Mouse (Mus musculus) liver, embryonic 11.5 days (tissue): ENCODE measurements at regions not wholly inside any gene's neighbourhood (a gene's known extent, or its start where the extent isn't known, plus 50 kb on each side); places are given as distances from the start of the nearest gene placed in this dataset.

Source experiments
- ATAC-seq: fragments of 200-750 bp; cut with Nextera tagmentation; replicated peaks from 2 replicates; pipeline ENCODE4 v1.8.0; 2017; ENCODE audit warnings: moderate number of reproducible peaks, mild to moderate bottlenecking, moderate TSS enrichment, moderate library complexity; ENCODE audit not compliant: low FRiP score
- DNase-seq: peaks from one replicate; pipeline ENCODE4 v3.0.0-alpha.2; 2017; ENCODE audit warnings: low spot score
- H3K27ac ChIP-seq: fragments of 300-500 bp; sonication (generic); 2 replicates; pipeline ENCODE4 v1.5.1; 2014; ENCODE audit warnings: mild to moderate bottlenecking, low read depth, low read length, control low read depth
- H3K27me3 ChIP-seq: fragments of 300-500 bp; sonication (generic); replicated peaks from 2 replicates; pipeline ENCODE4 v1.6.1; 2014; ENCODE audit warnings: low read length, mixed read lengths; ENCODE audit not compliant: control insufficient read depth, insufficient read depth
- H3K36me3 ChIP-seq: fragments of 300-500 bp; sonication (generic); 2 replicates; pipeline ENCODE4 v1.6.1; 2014; ENCODE audit warnings: mild to moderate bottlenecking, low read length, moderate library complexity, mixed read lengths; ENCODE audit not compliant: control insufficient read depth, insufficient read depth
- H3K4me1 ChIP-seq: fragments of 300-500 bp; sonication (generic); replicated peaks from 2 replicates; pipeline ENCODE4 v1.6.1; 2014; ENCODE audit warnings: low read length, mixed read lengths; ENCODE audit not compliant: control insufficient read depth, insufficient read depth
- H3K4me2 ChIP-seq: fragments of 300-500 bp; sonication (generic); 2 replicates; pipeline ENCODE4 v1.6.1; 2014; ENCODE audit warnings: mild to moderate bottlenecking, control low read depth, moderate library complexity
- H3K4me3 ChIP-seq: fragments of 300-500 bp; sonication (generic); 2 replicates; pipeline ENCODE4 v1.5.1; 2014; ENCODE audit warnings: low read depth, low read length, control low read depth
- H3K9ac ChIP-seq: fragments of 300-500 bp; sonication (generic); 2 replicates; pipeline ENCODE4 v1.6.1; 2014; ENCODE audit warnings: low read depth, low read length, control low read depth
- H3K9me3 ChIP-seq: fragments of 300-500 bp; sonication (generic); 2 replicates; pipeline ENCODE4 v1.6.1; 2016; ENCODE audit warnings: low read length, inconsistent platforms, mixed read lengths; ENCODE audit not compliant: control insufficient read depth
- WGBS: fragments of 180-500 bp; shearing (Covaris S2); extraction: QIAGEN DNeasy Blood & Tissue Kit; methylation state at CpG from one replicate; pipeline ENCODE4 v1.1.7; 2014; 5-methylcytosine and 5-hydroxymethylcytosine counted together

DNA sequence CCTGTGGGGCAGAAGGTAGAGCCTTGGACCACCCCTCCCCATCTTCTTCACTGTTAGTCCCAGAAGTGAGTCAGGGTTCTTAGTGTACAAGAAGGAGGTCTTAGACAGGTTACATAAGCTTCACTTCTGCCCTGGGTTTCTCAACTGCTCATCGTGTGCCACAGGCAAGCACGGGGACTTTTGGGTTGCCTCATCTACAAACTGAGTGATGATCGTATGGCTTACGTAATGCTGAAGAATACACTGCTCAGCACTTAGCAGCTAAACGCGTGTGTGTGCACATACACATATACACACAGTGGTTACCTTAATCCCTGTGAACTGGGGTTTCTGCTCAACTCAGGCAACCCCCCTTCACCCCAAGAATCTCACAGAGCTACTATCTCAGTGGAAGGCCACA, 163.1 kb upstream of the Zc3h12a start:
- Histone ChIP-seq H3K27ac (no peak overlapping the region), H3K4me2 (no peak overlapping the region)
- 73% methylated on average over 6 of the region's 6 CpGs for WGBS

DNA sequence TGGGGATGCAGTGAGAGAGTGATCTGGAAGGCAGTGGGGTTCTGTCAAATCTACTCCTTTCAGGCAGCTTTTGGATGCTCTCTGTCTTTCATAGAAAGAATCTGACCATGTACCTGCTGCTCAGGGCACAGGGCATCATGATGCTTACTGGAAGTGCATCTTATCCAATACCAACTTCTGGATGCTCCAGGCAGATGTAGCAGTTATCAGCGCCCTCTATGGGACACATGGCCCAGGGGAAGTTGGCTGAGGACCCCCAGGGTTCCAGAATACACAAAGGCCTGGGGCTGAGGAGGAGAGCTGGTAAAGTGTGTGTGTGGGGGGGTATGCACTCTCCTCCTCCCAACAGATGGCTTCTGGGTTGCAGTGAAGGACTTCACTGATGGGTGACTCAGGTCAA, 162.1 kb upstream of the Zc3h12a start:
- H3K4me1 ChIP-seq = no peaks in the 10 kb centered on the region
- no peak for ATAC-seq
- no peak for DNase-seq
- H3K4me2 ChIP-seq = no peak overlapping the region
- no peak overlapping the region for H3K4me3 ChIP-seq
- H3K9me3 ChIP-seq = no peaks in the 10 kb centered on the region
- no peak overlapping the region for H3K27ac ChIP-seq
- H3K36me3 ChIP-seq = no peaks in the 10 kb centered on the region
- H3K9ac ChIP-seq = no peak overlapping the region
- H3K27me3 ChIP-seq = no peaks in the 10 kb centered on the region
- 4% methylated on average over 1 of the region's 1 CpGs for WGBS

More for the DNA sequence above, 163.1 kb upstream of the Zc3h12a start:
- Histone ChIP-seq H3K27me3 (no peaks in the 10 kb centered on the region), H3K9me3 (no peaks in the 10 kb centered on the region), H3K9ac (no peak overlapping the region), H3K36me3 (no peaks in the 10 kb centered on the region), H3K4me1 (no peaks in the 10 kb centered on the region), H3K4me3 (no peak overlapping the region)
- ATAC-seq (no peak), DNase-seq (no peak)

DNA sequence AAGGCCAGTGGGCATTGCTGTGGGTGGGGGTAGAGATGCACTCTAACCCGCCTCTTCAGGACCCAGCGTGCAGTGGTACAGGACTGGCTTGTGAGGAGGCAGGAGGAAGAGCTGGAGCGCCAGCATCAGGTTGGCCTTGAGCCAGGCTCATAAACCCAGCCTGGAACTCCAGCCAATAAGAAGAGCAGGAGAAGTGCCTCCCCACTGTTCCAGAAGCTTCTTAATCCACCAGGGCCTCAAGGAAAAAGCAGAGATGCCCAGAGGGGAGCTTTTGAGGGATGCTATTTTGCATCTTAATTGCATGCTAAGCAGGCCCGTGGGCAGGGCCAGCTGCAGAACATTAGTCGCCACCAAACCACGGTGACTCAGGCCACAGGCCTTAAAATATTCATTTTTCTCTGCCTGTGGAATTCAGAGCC, 161.4 kb upstream of the Zc3h12a start:
- WGBS = 64% methylated on average over 6 of the region's 6 CpGs
- Histone ChIP-seq H3K27me3 (no peaks in the 10 kb centered on the region), H3K9ac (no peak overlapping the region), H3K36me3 (no peaks in the 10 kb centered on the region), H3K4me2 (no peak overlapping the region), H3K9me3 (no peaks in the 10 kb centered on the region), H3K4me1 (no peaks in the 10 kb centered on the region), H3K4me3 (no peak overlapping the region), H3K27ac (no peak overlapping the region)
- ATAC-seq = no peak
- DNase-seq = no peak

DNA sequence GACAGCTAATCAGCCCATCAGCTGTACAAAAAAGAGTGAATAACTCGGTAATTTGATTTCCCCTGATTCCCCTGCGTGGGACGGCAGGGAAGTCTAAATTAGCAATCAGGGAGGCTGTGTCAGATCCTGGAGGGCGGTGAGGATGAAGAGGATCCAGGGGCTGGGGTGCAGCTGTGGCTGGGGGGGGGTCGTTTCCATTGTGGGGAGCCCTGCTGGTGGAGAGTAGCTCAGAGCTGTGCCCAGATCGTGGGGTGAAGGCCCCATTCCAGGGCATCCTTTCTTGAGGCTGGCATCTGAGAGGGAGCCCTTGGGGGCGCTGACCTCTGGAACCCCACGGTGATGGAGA, 155.3 kb upstream of the Zc3h12a start:
- H3K27me3 ChIP-seq = no peaks in the 10 kb centered on the region

DNA sequence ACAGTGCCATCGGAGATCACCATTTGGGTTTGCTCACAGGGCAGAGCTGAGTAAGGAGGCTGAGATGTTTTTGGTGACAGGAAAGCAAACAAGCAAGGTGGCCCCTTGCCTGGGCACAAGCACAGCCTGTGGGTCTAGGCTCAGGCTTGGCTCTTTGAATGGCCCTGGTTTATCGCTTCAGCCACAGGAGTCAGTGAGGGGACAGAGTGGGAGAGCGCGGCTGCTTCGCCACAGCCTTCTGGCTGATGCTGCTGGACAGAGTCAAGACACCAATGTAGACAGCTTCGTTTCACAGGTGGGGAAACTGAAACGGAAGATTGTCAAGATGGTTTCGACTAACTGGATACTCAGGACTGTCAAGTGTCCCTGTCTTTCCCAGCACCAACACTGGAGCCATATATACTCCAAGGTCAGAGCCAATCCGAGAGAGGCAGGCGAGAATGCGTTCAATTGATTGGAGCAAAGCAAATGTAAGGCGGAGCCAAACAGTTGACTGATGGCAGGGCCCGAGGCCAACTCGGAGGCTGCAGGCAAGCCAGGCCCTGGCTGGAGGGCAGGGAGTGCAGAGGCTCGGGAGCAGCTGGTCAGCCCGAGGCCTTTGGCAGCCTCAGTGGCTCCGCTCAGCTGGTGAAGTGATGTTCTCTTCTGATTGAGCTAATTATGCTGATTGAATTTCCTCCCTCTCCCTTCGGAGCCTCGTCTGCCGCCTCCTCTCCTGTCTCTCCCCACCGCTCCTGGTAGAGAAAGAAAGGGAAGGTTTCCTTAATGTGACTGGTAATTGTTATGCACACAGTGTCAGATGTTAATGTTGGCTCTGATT, 154.7 kb upstream of the Zc3h12a start:
- peak overlapping the region; percentile 7; the same call in 1 of the 2 replicates for H3K4me2 ChIP-seq
- no peak overlapping the region for H3K4me3 ChIP-seq

More for the DNA sequence above, 155.3 kb upstream of the Zc3h12a start:
- H3K27ac ChIP-seq = no peak overlapping the region
- H3K4me1 ChIP-seq = no peaks in the 10 kb centered on the region
- H3K4me2 ChIP-seq = no peak overlapping the region
- ATAC-seq (no peak), DNase-seq (no peak)
- no peak overlapping the region for H3K4me3 ChIP-seq
- 32% methylated on average over 8 of the region's 8 CpGs for WGBS
- no peaks in the 10 kb centered on the region for H3K36me3 ChIP-seq
- no peaks in the 10 kb centered on the region for H3K9me3 ChIP-seq
- H3K9ac ChIP-seq = no peak overlapping the region

DNA sequence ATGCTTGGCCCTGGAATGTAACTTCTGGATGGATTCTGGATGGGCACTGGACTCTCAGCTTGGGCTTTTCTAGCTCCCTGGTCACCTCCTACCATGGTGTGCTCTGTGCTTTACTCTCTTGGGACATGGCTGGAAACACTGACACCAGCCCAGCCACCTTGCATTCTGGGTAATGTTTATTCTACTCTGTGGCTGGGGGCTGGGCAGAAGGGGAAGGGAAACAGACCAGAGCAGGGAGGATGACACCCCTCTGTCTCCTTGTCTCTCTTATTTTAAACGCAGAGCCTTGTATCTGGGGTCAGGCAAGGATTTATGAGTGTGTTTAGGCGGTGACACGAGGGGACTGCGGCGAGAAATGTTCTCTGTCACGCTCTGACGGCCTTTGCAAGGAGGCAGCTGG, 151.5 kb upstream of the Zc3h12a start:
- Histone ChIP-seq H3K4me2 (no peak overlapping the region), H3K27me3 (peaks cover 18% of the 10 kb centered on the region), H3K27ac (no peak overlapping the region), H3K4me3 (no peak overlapping the region), H3K9ac (no peak overlapping the region), H3K36me3 (no peaks in the 10 kb centered on the region), H3K9me3 (no peaks in the 10 kb centered on the region), H3K4me1 (no peaks in the 10 kb centered on the region)
- DNase-seq (no peak), ATAC-seq (no peak)
- 53% methylated on average over 7 of the region's 7 CpGs for WGBS

More for the DNA sequence above, 154.7 kb upstream of the Zc3h12a start:
- ATAC-seq (peak; percentile 49; the same call in 1 of the 2 replicates), DNase-seq (no peak)
- no peaks in the 10 kb centered on the region for H3K27me3 ChIP-seq
- H3K9ac ChIP-seq = no peak overlapping the region
- H3K36me3 ChIP-seq = no peaks in the 10 kb centered on the region
- H3K9me3 ChIP-seq = no peaks in the 10 kb centered on the region
- 18% methylated on average over 21 of the region's 21 CpGs for WGBS
- no peak overlapping the region for H3K27ac ChIP-seq
- H3K4me1 ChIP-seq = no peaks in the 10 kb centered on the region

DNA sequence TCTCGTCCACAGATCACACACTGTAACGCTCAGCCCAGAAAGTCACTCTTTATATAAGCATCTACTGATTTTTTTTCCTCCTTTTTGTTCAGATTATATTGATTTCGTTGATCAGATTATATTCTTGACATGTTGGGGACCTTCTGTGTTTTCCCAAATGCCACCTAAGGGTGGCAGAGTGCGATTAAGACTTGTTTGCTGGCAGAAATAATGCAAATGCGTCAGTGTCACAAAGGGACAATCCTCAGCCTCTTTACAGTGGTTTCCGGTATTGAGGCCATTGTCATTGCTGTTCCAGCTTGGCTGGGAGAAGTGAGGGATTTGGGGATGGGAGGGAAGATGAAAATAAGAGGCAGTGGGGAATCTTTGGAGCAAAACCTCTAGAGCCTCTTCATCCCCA, 149.2 kb upstream of the Zc3h12a start:
- H3K4me2 ChIP-seq = no peak overlapping the region
- no peaks in the 10 kb centered on the region for H3K9me3 ChIP-seq
- H3K27ac ChIP-seq = no peak overlapping the region
- no peak overlapping the region for H3K9ac ChIP-seq
- no peaks in the 10 kb centered on the region for H3K36me3 ChIP-seq
- H3K27me3 ChIP-seq = peaks cover 22% of the 10 kb centered on the region
- DNase-seq (no peak), ATAC-seq (no peak)
- 61% methylated on average over 6 of the region's 6 CpGs for WGBS
- H3K4me3 ChIP-seq = no peak overlapping the region
- no peaks in the 10 kb centered on the region for H3K4me1 ChIP-seq

DNA sequence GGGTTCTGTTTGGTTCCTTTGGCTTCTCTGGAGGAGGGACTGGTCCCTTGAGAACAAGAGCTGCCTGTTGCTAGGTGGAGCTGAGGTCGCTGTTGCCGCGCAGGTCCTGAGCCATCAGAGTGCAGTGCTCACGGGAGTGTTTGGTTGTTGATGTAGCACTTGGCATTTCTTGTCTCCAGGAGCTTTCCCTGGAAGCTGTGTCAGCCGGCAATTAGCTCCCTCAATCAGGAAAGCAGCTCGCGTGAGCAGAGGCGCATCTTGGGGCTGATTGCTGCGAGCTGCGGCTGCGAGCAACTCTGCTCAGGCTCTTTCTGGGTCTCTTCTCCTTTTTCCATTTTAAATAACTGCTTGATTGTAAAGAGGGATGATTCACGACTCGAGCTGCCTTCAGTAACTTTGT, 147.6 kb upstream of the Zc3h12a start:
- no peak for ATAC-seq
- H3K27me3 ChIP-seq = peaks cover 25% of the 10 kb centered on the region
- H3K9ac ChIP-seq = no peak overlapping the region
- H3K27ac ChIP-seq = no peak overlapping the region
- no peaks in the 10 kb centered on the region for H3K9me3 ChIP-seq
- H3K4me1 ChIP-seq = no peaks in the 10 kb centered on the region
- H3K4me2 ChIP-seq = no peak overlapping the region
- no peak for DNase-seq
- no peaks in the 10 kb centered on the region for H3K36me3 ChIP-seq
- 4% methylated on average over 13 of the region's 13 CpGs for WGBS
- H3K4me3 ChIP-seq = no peak overlapping the region

DNA sequence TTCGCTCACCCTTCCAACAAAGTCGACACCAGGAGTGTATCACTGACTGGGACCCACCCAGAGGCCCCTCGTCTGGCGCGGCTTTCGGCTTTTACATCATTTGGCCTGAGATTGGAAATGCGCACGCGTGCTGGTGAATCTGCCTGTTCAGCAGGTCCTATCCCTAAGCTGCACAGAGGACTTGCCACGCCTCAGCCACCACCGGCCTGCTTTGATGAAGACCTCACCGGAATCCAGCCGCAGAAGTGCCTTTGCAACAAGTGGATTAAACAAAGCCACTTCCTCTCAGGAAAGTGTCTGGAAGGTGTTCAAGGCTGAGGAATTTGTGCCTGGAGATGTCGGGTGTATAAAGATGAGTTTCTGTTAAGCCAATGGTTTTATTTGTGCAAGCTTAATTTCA, 143.3 kb upstream of the Zc3h12a start:
- no peaks in the 10 kb centered on the region for H3K36me3 ChIP-seq
- no peak overlapping the region for H3K9ac ChIP-seq
- peaks cover 20% of the 10 kb centered on the region for H3K27me3 ChIP-seq
- no peak overlapping the region for H3K27ac ChIP-seq
- DNase-seq (no peak), ATAC-seq (no peak)
- H3K4me2 ChIP-seq = no peak overlapping the region
- H3K9me3 ChIP-seq = no peaks in the 10 kb centered on the region
- H3K4me3 ChIP-seq = no peak overlapping the region
- no peaks in the 10 kb centered on the region for H3K4me1 ChIP-seq
- 78% methylated on average over 14 of the region's 14 CpGs for WGBS
